Mouse (Mus musculus) forebrain, embryonic 11.5 days (tissue): Measurements from ENCODE around the gene Il24. TPM values are rescaled to one million over a fixed set of nuclear protein-coding genes. Genes with fewer than 3 reads are reported as not detected.

Experiments
- ATAC-seq: fragments of 200-750 bp; cut with Nextera tagmentation; replicated peaks from 2 replicates; pipeline ENCODE4 v1.8.0; 2017; ENCODE audit warnings: moderate TSS enrichment; ENCODE audit not compliant: low FRiP score
- DNase-seq: peaks from one replicate; pipeline ENCODE4 v3.0.0-alpha.2; 2017; ENCODE audit warnings: low spot score
- H3K27ac ChIP-seq: fragments of 300-500 bp; sonication (generic); 2 replicates; pipeline ENCODE4 v1.5.1; 2014; ENCODE audit warnings: low read depth, low read length
- H3K27me3 ChIP-seq: fragments of 300-500 bp; sonication (generic); 2 replicates; pipeline ENCODE4 v1.6.1; 2014; ENCODE audit warnings: mild to moderate bottlenecking, low read length, mixed read lengths; ENCODE audit not compliant: control insufficient read depth, insufficient read depth
- H3K36me3 ChIP-seq: fragments of 300-500 bp; sonication (generic); 2 replicates; pipeline ENCODE4 v1.6.1; 2014; ENCODE audit warnings: mild to moderate bottlenecking, low read length, moderate library complexity, mixed read lengths; ENCODE audit not compliant: control insufficient read depth, insufficient read depth
- H3K4me1 ChIP-seq: fragments of 300-500 bp; sonication (generic); replicated peaks from 2 replicates; pipeline ENCODE4 v1.6.1; 2014; ENCODE audit warnings: low read length, mixed read lengths; ENCODE audit not compliant: control insufficient read depth, insufficient read depth
- H3K4me2 ChIP-seq: fragments of 300-500 bp; sonication (generic); 2 replicates; pipeline ENCODE4 v1.6.1; 2014; ENCODE audit warnings: low read depth, mild to moderate bottlenecking, low read length, moderate library complexity, mixed read lengths; ENCODE audit not compliant: severe bottlenecking
- H3K4me3 ChIP-seq: fragments of 300-500 bp; sonication (generic); 2 replicates; pipeline ENCODE4 v1.5.1; 2014; ENCODE audit warnings: low read depth, low read length
- H3K9ac ChIP-seq: fragments of 300-500 bp; sonication (generic); 2 replicates; pipeline ENCODE4 v1.6.1; 2014; ENCODE audit warnings: low read length
- H3K9me3 ChIP-seq: fragments of 300-500 bp; sonication (generic); 2 replicates; pipeline ENCODE4 v1.6.1; 2016; ENCODE audit warnings: low read length, mixed read lengths; ENCODE audit not compliant: control insufficient read depth
- WGBS: fragments of 180-500 bp; shearing (Covaris S2); extraction: QIAGEN DNeasy Blood & Tissue Kit; methylation state at CpG from one replicate; pipeline ENCODE4 v1.1.7; 2014; 5-methylcytosine and 5-hydroxymethylcytosine counted together
- polyA plus RNA-seq: library from polyadenylated mRNA; unstranded; fragments of >200 nt; fragmentation: Nextera tagmentation; extraction: Ambion mirVana; gene quantifications from 2 replicates; pipeline ENCODE4 v1.2.1, GENCODE M21; 2014

Il24 gene
- polyA plus RNA-seq, 1 experiment from 2014 or later = not detected

DNA sequence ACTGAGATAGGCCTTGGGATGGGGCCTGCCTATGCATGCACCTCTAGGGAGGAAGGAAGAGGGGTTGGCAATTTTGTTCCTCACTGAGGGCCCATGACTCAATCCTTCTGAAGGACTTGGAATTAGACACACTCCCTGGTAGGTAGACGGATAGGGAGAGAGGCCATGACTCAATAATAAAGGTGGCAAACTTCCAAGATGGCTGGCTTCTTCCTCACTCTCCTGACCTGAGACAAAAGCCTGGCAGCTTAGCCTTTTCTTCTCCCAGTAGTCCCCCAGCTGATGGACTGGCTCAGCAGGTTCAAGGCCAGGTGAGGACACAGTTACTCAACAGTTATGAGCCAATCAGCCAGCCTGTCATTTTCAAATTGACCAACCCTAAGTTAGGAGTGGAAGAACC lies 5.2 kb upstream of the Il24 start:
- H3K27me3 ChIP-seq = no peaks in the 10 kb centered on the region
- H3K4me3 ChIP-seq = no peak overlapping the region
- 88% methylated on average over 1 of the region's 1 CpGs for WGBS

DNA sequence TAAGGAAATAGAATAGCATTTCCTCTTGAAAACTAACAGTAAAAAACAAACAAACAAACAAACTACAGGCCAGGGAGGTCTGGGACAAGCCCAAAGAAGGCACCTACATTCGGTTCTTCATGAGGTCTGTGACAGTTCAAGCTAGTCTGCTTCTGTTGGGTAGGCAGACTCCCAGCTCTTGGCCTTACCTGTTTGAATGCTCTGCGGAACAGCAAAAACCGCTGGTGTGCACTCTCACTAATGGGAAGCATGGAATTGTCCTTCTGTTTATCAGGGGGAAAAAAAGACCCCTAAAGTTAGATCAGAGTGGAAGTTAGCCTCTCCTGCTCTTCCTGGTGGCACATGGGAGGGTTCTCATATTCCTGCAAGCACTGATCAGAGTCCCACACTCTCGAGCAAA lies 4.1 kb downstream of the Il24 start:
- ATAC-seq (no peak), DNase-seq (no peak)
- Histone ChIP-seq H3K4me2 (no peak overlapping the region), H3K36me3 (no peaks in the 10 kb centered on the region), H3K9ac (no peak overlapping the region), H3K9me3 (no peaks in the 10 kb centered on the region), H3K4me3 (no peak overlapping the region), H3K4me1 (peaks cover 3% of the 10 kb centered on the region; the same call in 1 of the 2 replicates), H3K27ac (no peak overlapping the region), H3K27me3 (peaks cover 4% of the 10 kb centered on the region; the same call in 1 of the 2 replicates)
- 83% methylated on average over 4 of the region's 4 CpGs for WGBS

More for the DNA sequence above, 5.2 kb upstream of the Il24 start:
- Histone ChIP-seq H3K9me3 (no peaks in the 10 kb centered on the region), H3K9ac (no peak overlapping the region), H3K27ac (no peak overlapping the region), H3K36me3 (no peaks in the 10 kb centered on the region), H3K4me1 (no peaks in the 10 kb centered on the region), H3K4me2 (no peak overlapping the region)
- no peak for ATAC-seq
- no peak for DNase-seq

DNA sequence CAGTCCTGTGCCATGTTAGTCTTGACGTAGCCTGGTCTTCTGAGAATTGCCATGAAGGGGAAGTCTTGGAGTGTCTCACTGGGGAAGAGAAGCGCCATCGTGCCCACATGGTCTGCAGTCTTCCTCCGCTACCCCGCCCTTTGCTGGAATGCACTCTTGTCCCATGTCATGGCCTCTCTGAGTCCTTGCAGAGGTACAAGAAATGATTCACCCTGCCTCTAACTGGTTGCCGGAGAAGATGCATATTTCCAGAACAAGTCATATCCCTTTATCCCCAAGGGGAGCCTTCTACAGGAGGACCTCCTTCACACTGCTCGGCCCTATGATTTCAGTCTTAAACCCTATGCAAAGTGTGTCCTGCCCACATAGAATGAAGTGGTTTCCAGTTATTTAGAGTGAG lies 7.3 kb downstream of the Il24 start:
- DNase-seq (no peak), ATAC-seq (no peak)
- peaks cover 5% of the 10 kb centered on the region; the same call in 1 of the 2 replicates for H3K4me1 ChIP-seq
- H3K9ac ChIP-seq = no peak overlapping the region
- peaks cover 12% of the 10 kb centered on the region for H3K27me3 ChIP-seq
- no peak overlapping the region for H3K4me3 ChIP-seq
- 96% methylated on average over 7 of the region's 7 CpGs for WGBS
- no peak overlapping the region for H3K4me2 ChIP-seq
- H3K9me3 ChIP-seq = no peaks in the 10 kb centered on the region
- H3K27ac ChIP-seq = no peak overlapping the region
- H3K36me3 ChIP-seq = no peaks in the 10 kb centered on the region

DNA sequence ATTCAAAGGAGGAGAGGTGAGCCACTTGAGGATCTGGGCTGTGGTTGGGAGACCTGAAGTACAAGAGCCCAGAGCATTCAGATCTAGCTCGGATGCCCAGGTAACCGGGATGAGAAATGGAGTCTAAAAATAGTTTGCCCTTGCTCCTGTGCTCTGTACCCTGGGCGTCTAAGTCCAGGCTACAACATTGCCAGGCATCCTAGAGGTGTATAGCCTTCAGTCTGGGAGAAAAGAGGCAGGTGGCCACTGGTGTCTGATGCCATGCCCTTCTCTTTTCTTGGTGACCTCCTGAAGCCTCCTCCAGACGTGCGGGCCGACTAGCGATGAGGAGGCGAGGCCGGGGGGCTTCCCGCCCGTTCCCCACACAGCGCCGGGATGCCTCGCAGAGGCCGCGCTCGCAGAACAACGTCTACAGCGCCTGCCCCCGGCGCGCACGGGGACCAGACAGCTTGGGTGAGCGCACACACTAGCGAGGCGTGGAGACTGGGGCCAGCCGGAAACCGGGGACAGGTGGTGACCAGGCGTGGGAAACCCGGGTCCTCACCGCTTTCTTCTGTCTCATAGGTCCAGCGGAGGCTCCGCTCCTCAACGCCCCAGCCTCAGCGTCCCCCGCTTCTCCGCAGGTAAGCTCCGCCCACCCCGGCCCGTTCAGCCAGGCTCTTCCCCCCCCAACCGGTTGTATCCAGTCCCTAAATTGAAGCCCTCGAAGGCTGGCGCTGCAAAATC lies 9.2 kb downstream of the Il24 start:
- 2% methylated on average over 43 of the region's 43 CpGs for WGBS
- Histone ChIP-seq H3K27me3 (peaks cover 12% of the 10 kb centered on the region), H3K9me3 (no peaks in the 10 kb centered on the region), H3K4me3 (peak overlapping the region; percentile 39), H3K27ac (no peak overlapping the region), H3K4me1 (peaks cover 5% of the 10 kb centered on the region; the same call in 1 of the 2 replicates), H3K36me3 (no peaks in the 10 kb centered on the region), H3K9ac (peak overlapping the region; percentile 47), H3K4me2 (peak overlapping the region; percentile 79)
- ATAC-seq (peak; percentile 76), DNase-seq (peak; percentile 73)

DNA sequence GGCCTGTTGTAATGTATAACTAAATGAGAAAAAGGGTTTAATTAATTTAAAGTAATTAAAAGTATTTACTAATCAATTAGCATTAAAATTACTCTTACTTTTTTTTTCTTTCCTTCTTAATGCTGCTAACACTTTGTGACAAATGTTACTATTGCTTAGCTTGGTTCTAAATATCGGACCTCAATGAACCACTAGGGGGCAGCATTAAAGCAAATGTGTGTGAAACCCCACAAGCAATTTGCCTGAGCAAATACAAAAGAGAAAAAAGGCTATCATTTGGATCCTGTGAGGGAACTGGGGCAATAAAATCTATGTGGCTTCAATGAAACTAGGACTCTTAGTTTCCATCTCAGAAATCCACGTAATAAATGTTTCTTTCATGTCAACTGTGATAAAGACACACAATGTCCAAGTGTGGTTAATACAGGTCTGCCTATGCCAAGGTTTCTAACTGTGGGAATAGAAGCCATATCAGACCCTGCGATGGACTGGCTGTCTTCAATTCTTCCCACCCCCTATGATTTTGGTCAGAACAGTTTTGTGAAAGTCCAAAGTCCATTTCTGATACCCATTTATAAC lies 10.2 kb downstream of the Il24 start:
- 21% methylated on average over 3 of the region's 3 CpGs for WGBS
- Histone ChIP-seq H3K9ac (no peak overlapping the region), H3K9me3 (no peaks in the 10 kb centered on the region), H3K27me3 (peaks cover 12% of the 10 kb centered on the region), H3K4me3 (no peak overlapping the region), H3K36me3 (no peaks in the 10 kb centered on the region), H3K27ac (no peak overlapping the region), H3K4me1 (peaks cover 5% of the 10 kb centered on the region; the same call in 1 of the 2 replicates), H3K4me2 (no peak overlapping the region)
- DNase-seq = no peak
- ATAC-seq = no peak

DNA sequence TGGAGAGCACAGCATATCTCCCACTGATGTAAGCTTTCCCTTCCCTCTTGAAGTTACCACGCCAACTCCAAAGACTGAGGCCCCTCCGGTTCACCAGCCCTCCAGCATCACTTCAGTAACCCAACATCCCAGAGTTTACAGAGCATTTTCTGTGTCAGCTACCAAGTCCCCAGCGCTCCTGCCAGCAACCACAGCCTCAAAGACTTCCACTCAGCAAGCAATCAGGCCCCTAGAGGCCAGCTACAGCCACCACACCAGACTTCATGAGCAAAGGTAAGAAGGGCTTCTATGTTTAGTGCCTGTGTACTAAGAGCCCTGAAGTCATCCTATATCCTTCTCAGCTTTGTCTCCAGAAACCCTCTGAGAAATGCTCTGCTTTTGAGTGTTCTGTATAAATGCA lies 11.3 kb downstream of the Il24 start:
- Histone ChIP-seq H3K4me2 (no peak overlapping the region), H3K9ac (no peak overlapping the region), H3K4me3 (no peak overlapping the region), H3K4me1 (peaks cover 5% of the 10 kb centered on the region; the same call in 1 of the 2 replicates), H3K27ac (no peak overlapping the region), H3K36me3 (no peaks in the 10 kb centered on the region), H3K9me3 (no peaks in the 10 kb centered on the region), H3K27me3 (peaks cover 12% of the 10 kb centered on the region)
- ATAC-seq (no peak), DNase-seq (no peak)
- WGBS = 84% methylated on average over 3 of the region's 3 CpGs

DNA sequence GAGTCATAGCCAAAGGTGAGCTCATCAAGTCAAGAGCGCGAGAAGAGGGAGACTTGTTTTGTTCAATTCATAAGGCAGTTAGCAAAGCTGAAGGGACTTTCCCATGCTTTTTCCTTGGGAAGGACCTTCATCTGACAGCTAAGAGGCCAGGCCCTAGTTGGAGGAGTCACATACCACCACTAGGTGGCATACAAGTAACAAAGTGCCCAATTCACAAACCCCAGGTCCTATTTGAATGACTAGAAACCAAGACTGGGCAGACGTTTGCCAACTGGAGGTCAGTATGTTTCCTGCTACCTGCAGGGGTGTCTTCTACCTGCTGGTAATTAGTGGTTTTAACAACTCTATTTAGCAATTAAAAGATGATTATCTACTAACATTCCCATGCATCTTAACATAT lies 12.1 kb downstream of the Il24 start:
- Histone ChIP-seq H3K9me3 (no peaks in the 10 kb centered on the region), H3K9ac (no peak overlapping the region), H3K27ac (no peak overlapping the region), H3K4me2 (no peak overlapping the region), H3K4me1 (peaks cover 5% of the 10 kb centered on the region; the same call in 1 of the 2 replicates), H3K27me3 (peaks cover 12% of the 10 kb centered on the region), H3K4me3 (no peak overlapping the region), H3K36me3 (no peaks in the 10 kb centered on the region)
- ATAC-seq (no peak), DNase-seq (no peak)
- 39% methylated on average over 3 of the region's 3 CpGs for WGBS

DNA sequence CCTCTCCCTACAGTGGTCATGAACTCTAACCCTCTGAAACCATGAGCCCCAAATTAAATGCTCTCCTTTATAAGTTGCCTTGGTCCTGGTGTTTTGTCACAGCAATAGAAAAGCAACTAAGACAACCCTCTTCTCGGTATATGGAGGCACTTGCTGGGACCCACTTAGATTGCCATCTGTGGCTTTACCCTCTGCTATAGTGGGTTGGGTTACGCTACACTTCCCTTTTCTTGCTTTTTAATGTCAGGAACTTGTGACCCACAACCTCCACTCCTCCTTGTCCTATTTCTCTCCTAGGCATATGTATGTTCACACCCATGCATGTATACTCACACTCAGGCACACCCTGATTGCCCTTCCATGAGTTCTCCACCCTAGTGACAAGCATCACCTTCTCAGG lies 14.3 kb downstream of the Il24 start:
- ATAC-seq = no peak
- WGBS = 86% methylated on average over 2 of the region's 2 CpGs
- peaks cover 6% of the 10 kb centered on the region for H3K27me3 ChIP-seq

More for the DNA sequence above, 14.3 kb downstream of the Il24 start:
- Histone ChIP-seq H3K4me1 (no peaks in the 10 kb centered on the region), H3K9ac (no peak overlapping the region), H3K4me2 (no peak overlapping the region), H3K27ac (no peak overlapping the region), H3K4me3 (no peak overlapping the region), H3K9me3 (no peaks in the 10 kb centered on the region), H3K36me3 (no peaks in the 10 kb centered on the region)
- DNase-seq = no peak
